8 mouse cellular contexts compared by ENCODE assay signal in the genomic region with DNA sequence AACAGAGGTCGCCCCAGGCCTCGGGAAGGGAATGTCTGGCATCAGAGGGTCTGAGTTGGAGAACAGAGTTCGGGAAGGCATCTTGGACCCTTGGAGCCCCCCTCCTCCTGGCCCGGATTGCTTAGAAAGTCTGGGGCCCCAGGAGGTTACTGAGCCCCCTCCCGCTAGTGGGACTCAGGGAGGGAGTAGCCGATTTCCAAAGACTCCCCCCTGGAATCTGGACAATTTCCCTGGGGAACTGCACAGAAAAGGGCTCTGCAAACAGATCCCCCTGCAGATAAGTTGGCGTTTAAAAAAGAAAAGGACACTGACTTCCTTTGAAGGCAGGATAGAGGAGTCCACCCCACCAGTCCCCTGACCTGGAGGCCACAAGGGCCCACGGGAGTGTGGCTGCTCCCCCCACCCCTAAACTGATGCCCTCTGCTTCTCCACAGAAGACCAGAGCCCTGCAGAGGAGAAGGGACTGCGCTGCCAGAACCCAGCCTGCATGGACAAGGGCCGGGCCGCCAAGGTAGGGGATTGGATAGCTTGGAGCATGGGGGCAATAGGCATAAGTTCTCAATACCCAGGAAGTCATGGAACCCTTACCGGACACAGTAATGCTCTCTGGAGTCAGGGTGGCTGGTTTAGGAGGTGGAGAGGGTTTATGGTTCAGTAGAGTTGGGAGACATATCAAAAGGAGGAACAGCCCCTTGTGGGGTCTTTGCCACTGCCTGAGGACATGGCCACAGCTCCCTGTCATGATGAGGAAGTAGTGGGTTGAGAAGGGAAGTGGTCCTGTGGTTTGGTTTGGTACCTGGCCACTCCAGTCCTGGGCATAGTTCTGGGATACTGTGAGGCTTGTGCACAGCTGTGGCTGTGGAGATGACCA. TPM values are rescaled to one million over a fixed set of nuclear protein-coding genes. Genes with fewer than 3 reads are reported as not detected.
DNase-seq lines count a peak whose midpoint lies in the region; ATAC-seq and TF ChIP-seq lines count a peak whose summit lies in the region.

No protein-coding gene starts in this region.

- peak overlapping the region; percentile 93 for H3K9ac ChIP-seq in lung, embryonic 15.5 days
- H3K9ac ChIP-seq in limb, embryonic 13.5 days, result peak overlapping the region; percentile 89

- peak overlapping the region; percentile 67 for H3K27ac ChIP-seq in lung, embryonic 15.5 days
- no peak overlapping the region for H3K27ac ChIP-seq in embryonic fibroblast, embryonic 13.5 days (ENCODE audit: insufficient read depth, low read length)
- peak overlapping the region; percentile 58 for H3K27ac ChIP-seq in limb, embryonic 13.5 days

- no peaks in the 10 kb centered on the region for H3K9me3 ChIP-seq in lung, embryonic 15.5 days
- 0 out of 2 replicates have a peak, but pooled peaks cover 4% of the 10 kb centered on the region for H3K9me3 ChIP-seq in limb, embryonic 13.5 days

- peak overlapping the region; percentile 86 for H3K4me3 ChIP-seq in lung, embryonic 15.5 days
- peak overlapping the region; percentile 76 for H3K4me3 ChIP-seq in embryonic fibroblast, embryonic 13.5 days (ENCODE audit: insufficient read depth, low read length)
- peak overlapping the region; percentile 83 for H3K4me3 ChIP-seq in limb, embryonic 13.5 days

- no peaks in the 10 kb centered on the region for H3K27me3 ChIP-seq in lung, embryonic 15.5 days
- no peaks in the 10 kb centered on the region for H3K27me3 ChIP-seq in limb, embryonic 13.5 days
- H3K27me3 ChIP-seq in splenic B cell, adult 2 months (ENCODE audit: control insufficient read depth, insufficient read depth, low read length, poor library complexity, severe bottlenecking), result no peaks in the 10 kb centered on the region; the same call in 1 of the 2 replicates

- peak; percentile 12; the same call in 1 of the 2 replicates for ATAC-seq in lung, embryonic 15.5 days (ENCODE audit: borderline replicate concordance, extremely low read depth, low FRiP score, low TSS enrichment)
- ATAC-seq in limb, embryonic 13.5 days (ENCODE audit: low FRiP score, low read depth), result no peak

- WGBS in lung, embryonic 15.5 days, result 6% methylated on average over 12 of the region's 12 CpGs
- WGBS in limb, embryonic 13.5 days, result 5% methylated on average over 12 of the region's 12 CpGs

- DNase-seq in lung, postnatal 36 days, result no peak
- DNase-seq in splenic B cell, adult 2 months (ENCODE audit: low read depth, low spot score), result peak; percentile 24
- no peak for DNase-seq in frontal cortex, postnatal 10 days (ENCODE audit: low spot score in 2 of 2)
- no peak for DNase-seq in spleen, adult 12 weeks (ENCODE audit: low spot score)
- DNase-seq in layer of hippocampus, adult 11-12 months (ENCODE audit: low spot score), result no peak

- H3K36me3 ChIP-seq in lung, embryonic 15.5 days, result 0 out of 2 replicates have a peak, but pooled peaks cover 4% of the 10 kb centered on the region
- peaks cover 11% of the 10 kb centered on the region; the same call in 1 of the 2 replicates for H3K36me3 ChIP-seq in limb, embryonic 13.5 days
- no peaks in the 10 kb centered on the region for H3K36me3 ChIP-seq in splenic B cell, adult 2 months (ENCODE audit: control insufficient read depth, insufficient read depth, low read length, poor library complexity, severe bottlenecking)

- H3K4me1 ChIP-seq in lung, embryonic 15.5 days, result peaks cover 19% of the 10 kb centered on the region
- no peaks in the 10 kb centered on the region; the same call in none of the 2 replicates for H3K4me1 ChIP-seq in embryonic fibroblast, embryonic 13.5 days (ENCODE audit: control insufficient read depth, insufficient read depth, low read length)
- H3K4me1 ChIP-seq in limb, embryonic 13.5 days, result peaks cover 28% of the 10 kb centered on the region

- TF ChIP-seq POLR2A in embryonic fibroblast, embryonic 13.5 days (IDR thresholded peaks at IDR 0.05; ENCODE audit: low read depth, low read length), result no peak

- H3K4me2 ChIP-seq in lung, embryonic 15.5 days, result peak overlapping the region; percentile 93
- H3K4me2 ChIP-seq in limb, embryonic 13.5 days (replicated peaks), result peak overlapping the region; percentile 90

- no peak for TF ChIP-seq CTCF in embryonic fibroblast, embryonic 13.5 days (IDR thresholded peaks at IDR 0.05; ENCODE audit: borderline replicate concordance, insufficient read depth, low read length)

RNA-seq across cellular contexts. Expression of gene Plekhg5, which starts 15.1 kb away (rescaled TPM):
- polyA plus RNA-seq in lung, embryonic 15.5 days (2015; fragmentation: Nextera tagmentation; extraction: Ambion mirVana), result 18.9 and 22.3 TPM in 2 replicates
- 5.1 and 8.8 TPM in 2 replicates for polyA plus RNA-seq in embryonic fibroblast, embryonic 13.5 days (2011; ENCODE audit: insufficient read length, low read depth, missing spikeins)
- polyA plus RNA-seq in limb, embryonic 13.5 days (2015; fragmentation: Nextera tagmentation; extraction: Ambion mirVana), result 17.3 TPM in 2 replicates

RNA-seq across cellular contexts. Expression of gene Tnfrsf25, which starts 28.3 kb away (rescaled TPM):
- 1.1 and 1.5 TPM in 2 replicates for polyA plus RNA-seq in lung, embryonic 15.5 days (2015; fragmentation: Nextera tagmentation; extraction: Ambion mirVana)
- polyA plus RNA-seq in embryonic fibroblast, embryonic 13.5 days (2011; ENCODE audit: insufficient read length, low read depth, missing spikeins), result 1.9 TPM in 1 of 2 replicates, not detected in the other
- 0.86 and 1.9 TPM in 2 replicates for polyA plus RNA-seq in limb, embryonic 13.5 days (2015; fragmentation: Nextera tagmentation; extraction: Ambion mirVana)

RNA-seq across cellular contexts. Expression of gene Nol9, which starts 48.3 kb away (rescaled TPM):
- 29.4 and 31.1 TPM in 2 replicates for polyA plus RNA-seq in lung, embryonic 15.5 days (2015; fragmentation: Nextera tagmentation; extraction: Ambion mirVana)
- polyA plus RNA-seq in embryonic fibroblast, embryonic 13.5 days (2011; ENCODE audit: insufficient read length, low read depth, missing spikeins), result 29.2 and 32.2 TPM in 2 replicates
- polyA plus RNA-seq in limb, embryonic 13.5 days (2015; fragmentation: Nextera tagmentation; extraction: Ambion mirVana), result 33.7 and 34.4 TPM in 2 replicates

RNA-seq across cellular contexts. Expression of gene Tas1r1, which starts 49.1 kb away (rescaled TPM):
- polyA plus RNA-seq in lung, embryonic 15.5 days (2015; fragmentation: Nextera tagmentation; extraction: Ambion mirVana), result 0.40 and 0.42 TPM in 2 replicates
- not detected in 2 replicates for polyA plus RNA-seq in embryonic fibroblast, embryonic 13.5 days (2011; ENCODE audit: insufficient read length, low read depth, missing spikeins)
- 1.3 TPM in 2 replicates for polyA plus RNA-seq in limb, embryonic 13.5 days (2015; fragmentation: Nextera tagmentation; extraction: Ambion mirVana)

RNA-seq across cellular contexts. Expression of gene Zbtb48, which starts 60.0 kb away (rescaled TPM):
- polyA plus RNA-seq in lung, embryonic 15.5 days (2015; fragmentation: Nextera tagmentation; extraction: Ambion mirVana), result 19.0 and 21.2 TPM in 2 replicates
- polyA plus RNA-seq in embryonic fibroblast, embryonic 13.5 days (2011; ENCODE audit: insufficient read length, low read depth, missing spikeins), result 5.7 and 7.5 TPM in 2 replicates
- 20.7 and 21.4 TPM in 2 replicates for polyA plus RNA-seq in limb, embryonic 13.5 days (2015; fragmentation: Nextera tagmentation; extraction: Ambion mirVana)
